Mouse (Mus musculus): ENCODE data around the gene Gosr2.

DNA sequence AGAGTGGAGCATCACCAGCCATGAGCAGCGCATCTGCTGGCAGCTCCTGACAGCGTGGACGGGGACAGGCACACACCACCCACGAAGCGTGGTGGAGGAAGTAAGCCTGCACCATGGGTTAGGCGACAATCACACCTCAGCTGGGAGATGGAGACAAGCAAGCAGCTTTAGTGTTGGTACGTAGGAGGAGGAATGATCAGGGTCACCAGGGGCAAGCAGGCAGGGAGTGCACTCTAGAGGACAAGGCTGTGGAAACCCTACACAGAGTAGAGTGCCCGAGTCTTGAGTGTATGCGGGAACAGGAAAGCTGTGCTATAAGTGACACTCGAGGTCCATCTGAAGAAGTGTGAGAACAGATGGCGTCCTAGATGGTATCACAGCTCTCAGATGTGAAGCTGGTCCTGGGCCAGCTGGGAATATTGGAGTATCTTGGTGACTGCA, 26.7 kb upstream of the Gosr2 start:
- TF ChIP-seq CTCF (IDR thresholded peaks at IDR 0.05; ENCODE audit: low read depth, low read length) (no peak), POLR2A (IDR thresholded peaks at IDR 0.05; ENCODE audit: extremely low read depth, insufficient read depth, low read length) (no peak)
